Mouse (Mus musculus) hindbrain, embryonic 13.5 days (tissue): Measurements from ENCODE around the gene Znrf1. TPM values are rescaled to one million over a fixed set of nuclear protein-coding genes. Genes with fewer than 3 reads are reported as not detected.
"Not testable (repeated sequence)": the region's sequence is repeated elsewhere in the genome, so short reads cannot be mapped to it uniquely, and the experiment has no call there.

ENCODE experiments used
- ATAC-seq: fragments of 200-750 bp; cut with Nextera tagmentation; 2 replicates; pipeline ENCODE4 v1.8.0; 2017; ENCODE audit warnings: moderate TSS enrichment; ENCODE audit not compliant: low FRiP score
- H3K27ac ChIP-seq: fragments of 300-500 bp; sonication (generic); 2 replicates; pipeline ENCODE4 v1.5.1; 2015; ENCODE audit warnings: inconsistent platforms, mild to moderate bottlenecking, moderate library complexity
- H3K27me3 ChIP-seq: fragments of 300-500 bp; sonication (generic); 2 replicates; pipeline ENCODE4 v1.6.1; 2015; ENCODE audit warnings: mild to moderate bottlenecking, inconsistent platforms
- H3K36me3 ChIP-seq: fragments of 300-500 bp; sonication (generic); 2 replicates; pipeline ENCODE4 v1.6.1; 2015; ENCODE audit warnings: mild to moderate bottlenecking, inconsistent platforms
- H3K4me1 ChIP-seq: fragments of 300-500 bp; sonication (generic); replicated peaks from 2 replicates; pipeline ENCODE4 v1.6.1; 2015; ENCODE audit warnings: inconsistent platforms
- H3K4me2 ChIP-seq: fragments of 300-500 bp; sonication (generic); 2 replicates; pipeline ENCODE4 v1.6.1; 2015; ENCODE audit warnings: inconsistent platforms, mild to moderate bottlenecking, moderate library complexity
- H3K4me3 ChIP-seq: fragments of 300-500 bp; sonication (generic); 2 replicates; pipeline ENCODE4 v1.5.1; 2015; ENCODE audit warnings: mild to moderate bottlenecking, inconsistent platforms
- H3K9ac ChIP-seq: fragments of 300-500 bp; sonication (generic); 2 replicates; pipeline ENCODE4 v1.6.1; 2015; ENCODE audit warnings: mild to moderate bottlenecking, inconsistent platforms
- H3K9me3 ChIP-seq: fragments of 300-500 bp; sonication (generic); 2 replicates; pipeline ENCODE4 v1.6.1; 2016; ENCODE audit warnings: inconsistent platforms
- WGBS: fragments of 180-500 bp; shearing (Covaris S2); methylation state at CpG from one replicate; pipeline ENCODE4 v1.1.7; 2015; 5-methylcytosine and 5-hydroxymethylcytosine counted together
- polyA plus RNA-seq: library from polyadenylated mRNA; unstranded; fragments of >200 nt; fragmentation: Nextera tagmentation; extraction: Ambion mirVana; gene quantifications from 2 replicates; pipeline ENCODE4 v1.2.1, GENCODE M21; 2015

Gene Znrf1
- 77.3 and 80.0 TPM in 2 replicates for polyA plus RNA-seq

DNA sequence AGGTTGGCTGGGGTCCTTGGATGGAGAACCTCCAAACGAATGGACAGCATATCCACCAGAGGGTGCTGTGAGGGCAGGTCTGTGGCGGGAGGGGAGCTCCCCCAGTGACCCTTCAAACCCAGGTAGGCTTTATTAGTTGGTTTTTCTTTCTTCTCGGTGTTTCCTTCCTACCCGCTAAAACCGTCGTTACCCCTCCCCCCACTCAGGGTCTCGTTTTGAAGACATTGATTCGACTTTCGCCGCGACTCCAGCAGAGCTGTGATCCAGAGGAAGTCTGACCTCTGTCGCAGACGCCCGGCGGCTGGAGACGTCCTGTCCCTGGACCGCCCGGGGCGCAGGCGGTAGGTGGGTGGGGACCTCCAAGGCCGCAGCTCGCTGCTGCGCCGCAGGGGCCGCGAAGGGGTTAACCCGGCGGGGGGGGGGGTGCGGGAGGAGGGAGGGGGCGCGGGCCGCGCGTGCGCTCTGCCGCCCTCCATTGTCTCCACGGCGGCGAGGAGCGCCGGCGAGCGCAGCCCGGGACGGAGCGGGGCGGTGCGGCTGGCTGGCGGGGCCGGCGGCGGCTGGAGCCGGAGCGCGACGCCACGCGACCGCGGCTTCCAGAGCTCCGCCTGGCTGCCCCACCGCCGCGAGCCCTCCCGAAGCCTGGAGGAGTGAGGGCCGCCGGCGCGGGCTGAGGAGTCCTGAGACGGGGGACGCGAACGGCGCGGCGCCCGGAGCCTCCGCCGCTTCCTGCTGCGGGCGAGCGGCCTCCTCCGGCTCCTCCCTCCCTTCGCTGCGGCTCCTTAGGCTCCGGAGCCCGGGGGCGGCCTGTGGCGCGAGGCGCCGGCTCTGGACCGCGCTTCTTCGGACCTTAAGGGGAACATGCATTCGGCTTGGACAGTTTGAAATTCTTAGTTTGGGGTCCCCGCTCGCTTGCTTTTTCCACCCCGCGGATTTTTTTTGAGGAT, at the start of gene Znrf1:
Znrf1 (plus strand) TSS at position 67 of the 947 bp plus-strand sequence.
- Histone ChIP-seq H3K4me3 (peak within 1 kb of the TSS; percentile 99), H3K27me3 (no peaks in the 10 kb centered on the region), H3K36me3 (no peaks in the 10 kb centered on the region), H3K4me1 (peaks cover 36% of the 10 kb centered on the region), H3K4me2 (peak within 1 kb of the TSS; percentile 99), H3K27ac (peak within 1 kb of the TSS; percentile 98), H3K9me3 (no peaks in the 10 kb centered on the region), H3K9ac (peak within 1 kb of the TSS; percentile 98)
- peak; percentile 93 for ATAC-seq
- WGBS: under 1% methylated on average over 44 of the region's 100 CpGs

DNA sequence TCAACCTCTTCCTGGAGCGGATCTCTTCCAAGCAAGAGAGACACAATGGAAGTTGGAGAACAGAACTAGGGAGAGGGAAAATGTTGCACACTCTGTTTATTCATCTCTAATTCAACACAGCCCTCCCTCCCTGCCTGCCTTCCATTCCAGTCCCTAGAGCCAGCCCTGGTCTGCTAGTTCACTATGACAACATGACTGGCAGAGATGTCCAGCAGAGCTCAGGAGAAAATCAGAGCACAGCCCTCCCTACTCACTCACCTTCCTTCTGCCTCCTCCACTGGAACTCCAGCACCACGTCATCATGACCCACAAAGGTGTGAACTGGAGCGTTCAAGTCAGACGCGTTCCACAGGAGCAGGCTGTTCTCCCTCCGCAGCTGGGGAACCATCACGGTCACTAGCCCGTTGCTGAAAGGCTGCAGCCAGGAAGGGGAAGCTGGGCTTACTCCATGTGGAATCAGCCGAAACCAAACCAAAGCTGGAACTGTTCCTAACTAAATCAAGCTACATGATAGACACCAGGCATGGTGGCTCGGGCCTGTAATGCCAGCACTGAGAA, 45.8 kb upstream of the Znrf1 start:
- Histone ChIP-seq H3K4me1 (0 out of 2 replicates have a peak, but pooled peaks cover 9% of the 10 kb centered on the region), H3K9ac (no peak overlapping the region), H3K4me3 (no peak overlapping the region), H3K9me3 (no peaks in the 10 kb centered on the region), H3K4me2 (no peak overlapping the region), H3K27ac (no peak overlapping the region; the same call in 1 of the 2 replicates), H3K27me3 (no peaks in the 10 kb centered on the region), H3K36me3 (peaks cover 23% of the 10 kb centered on the region)
- WGBS: 85% methylated on average over 10 of the region's 10 CpGs
- no peak for ATAC-seq

DNA sequence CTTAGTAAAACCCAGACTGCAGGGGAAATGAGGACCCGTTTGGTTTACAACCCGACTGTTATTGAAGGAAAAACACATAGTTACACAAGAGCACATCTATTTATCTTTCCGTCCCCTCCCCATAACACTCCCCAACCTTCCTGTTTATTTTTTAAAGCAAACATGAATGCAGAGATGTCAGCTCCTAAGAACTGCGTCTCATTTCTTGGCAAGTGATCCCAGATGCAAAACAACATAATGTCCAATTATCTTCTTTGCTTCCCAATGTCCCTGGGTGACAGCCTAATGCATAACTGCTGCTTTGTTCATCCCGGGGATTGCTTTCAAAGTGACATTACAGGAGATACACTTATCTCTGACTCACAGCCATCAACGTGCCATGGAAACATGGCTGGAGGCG, 44.7 kb upstream of the Znrf1 start:
- 75% methylated on average over 7 of the region's 7 CpGs for WGBS
- Histone ChIP-seq H3K27ac (no peak overlapping the region), H3K36me3 (peaks cover 29% of the 10 kb centered on the region), H3K4me2 (no peak overlapping the region), H3K27me3 (no peaks in the 10 kb centered on the region), H3K9me3 (no peaks in the 10 kb centered on the region), H3K4me3 (no peak overlapping the region), H3K4me1 (0 out of 2 replicates have a peak, but pooled peaks cover 9% of the 10 kb centered on the region), H3K9ac (no peak overlapping the region)
- ATAC-seq: no peak

- no peak overlapping the region for H3K4me3 ChIP-seq
- no peak overlapping the region for H3K4me2 ChIP-seq
- no peaks in the 10 kb centered on the region for H3K27me3 ChIP-seq
- H3K4me1 ChIP-seq: 0 out of 2 replicates have a peak, but pooled peaks cover 9% of the 10 kb centered on the region
- no peaks in the 10 kb centered on the region for H3K9me3 ChIP-seq
- 87% methylated on average over 9 of the region's 9 CpGs for WGBS
- H3K27ac ChIP-seq: 0 out of 2 replicates have a peak overlapping the region, but pooled peaks have one; percentile 8
- no peak overlapping the region for H3K9ac ChIP-seq
- ATAC-seq: no peak
- peaks cover 30% of the 10 kb centered on the region for H3K36me3 ChIP-seq
Measured at GRCm38 (mm10) chr8:111492508-111492907, 43.4 kb upstream of the Znrf1 start.

GRCm38 (mm10) chr8:111493176-111493575, 42.7 kb upstream of the Znrf1 start:
- Histone ChIP-seq H3K9ac (no peak overlapping the region), H3K4me2 (no peak overlapping the region), H3K4me3 (no peak overlapping the region), H3K27me3 (no peaks in the 10 kb centered on the region), H3K9me3 (no peaks in the 10 kb centered on the region), H3K4me1 (0 out of 2 replicates have a peak, but pooled peaks cover 9% of the 10 kb centered on the region), H3K36me3 (peaks cover 37% of the 10 kb centered on the region), H3K27ac (no peak overlapping the region)
- ATAC-seq: no peak
- whole genome bisulfite sequencing: 97% methylated on average over 3 of the region's 3 CpGs

GRCm38 (mm10) chr8:111496326-111496725, 39.6 kb upstream of the Znrf1 start:
- 87% methylated on average over 7 of the region's 7 CpGs for WGBS
- Histone ChIP-seq H3K4me3 (no peak overlapping the region), H3K9me3 (no peaks in the 10 kb centered on the region), H3K36me3 (peaks cover 60% of the 10 kb centered on the region), H3K4me2 (no peak overlapping the region), H3K4me1 (0 out of 2 replicates have a peak, but pooled peaks cover 4% of the 10 kb centered on the region), H3K27ac (0 out of 2 replicates have a peak overlapping the region, but pooled peaks have one; percentile 2), H3K9ac (no peak overlapping the region), H3K27me3 (no peaks in the 10 kb centered on the region)
- ATAC-seq: no peak

DNA sequence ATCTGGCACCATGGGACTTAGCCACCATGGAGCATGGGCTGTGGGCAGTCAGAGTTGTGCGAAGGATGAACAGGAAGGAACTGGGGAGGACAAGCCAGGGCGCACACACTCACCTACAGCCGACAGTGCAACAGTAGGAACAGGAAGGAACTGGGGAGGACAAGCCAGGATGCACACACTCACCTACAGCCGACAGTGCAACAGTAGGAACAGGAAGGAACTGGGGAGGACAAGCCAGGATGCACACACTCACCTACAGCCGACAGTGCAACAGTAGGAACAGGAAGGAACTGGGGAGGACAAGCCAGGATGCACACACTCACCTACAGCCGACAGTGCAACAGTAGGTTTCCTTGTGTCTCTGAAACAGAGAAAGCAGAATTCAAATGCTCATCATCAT, 37.6 kb upstream of the Znrf1 start:
- not testable (repeated sequence) for H3K9ac ChIP-seq, H3K4me2 ChIP-seq, H3K9me3 ChIP-seq, H3K4me3 ChIP-seq, H3K27me3 ChIP-seq, ATAC-seq, H3K4me1 ChIP-seq, H3K27ac ChIP-seq
- 92% methylated on average over 6 of the region's 6 CpGs for WGBS
- H3K36me3 ChIP-seq: peaks cover 64% of the 10 kb centered on the region

- 68% methylated on average over 11 of the region's 11 CpGs for WGBS
- no peak for ATAC-seq
- Histone ChIP-seq H3K4me3 (no peak overlapping the region), H3K4me2 (no peak overlapping the region), H3K4me1 (no peaks in the 10 kb centered on the region), H3K27ac (no peak overlapping the region), H3K27me3 (no peaks in the 10 kb centered on the region), H3K9me3 (no peaks in the 10 kb centered on the region), H3K9ac (no peak overlapping the region), H3K36me3 (peaks cover 48% of the 10 kb centered on the region)
Measured at GRCm38 (mm10) chr8:111501724-111502464, 34.0 kb upstream of the Znrf1 start.

DNA sequence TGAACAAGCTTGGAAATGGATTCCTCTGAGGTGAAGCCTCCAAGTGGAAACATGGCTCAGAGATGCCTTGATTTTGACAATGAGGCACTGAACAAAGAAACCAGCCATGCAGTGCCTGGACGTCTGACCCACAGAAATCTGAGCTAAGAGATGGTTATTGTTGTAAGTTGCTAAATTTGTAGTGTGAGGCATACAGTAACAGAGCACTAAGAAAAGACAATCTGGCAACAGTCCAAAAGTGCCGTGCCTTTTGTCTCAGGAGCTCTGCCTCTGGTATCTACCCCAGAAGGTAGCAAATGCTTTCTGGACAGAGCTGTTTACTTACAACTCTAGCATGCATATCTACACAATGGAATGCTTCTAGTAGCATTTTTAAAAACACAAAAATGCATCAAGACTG, 27.3 kb upstream of the Znrf1 start:
- peaks cover 10% of the 10 kb centered on the region for H3K4me1 ChIP-seq
- H3K27ac ChIP-seq: peak overlapping the region; percentile 32; the same call in 1 of the 2 replicates
- no peaks in the 10 kb centered on the region for H3K9me3 ChIP-seq
- no peak for ATAC-seq
- peaks cover 9% of the 10 kb centered on the region for H3K36me3 ChIP-seq
- WGBS: 31% methylated on average over 2 of the region's 2 CpGs
- H3K4me3 ChIP-seq: no peak overlapping the region
- no peak overlapping the region for H3K4me2 ChIP-seq
- no peaks in the 10 kb centered on the region for H3K27me3 ChIP-seq
- no peak overlapping the region for H3K9ac ChIP-seq

- Histone ChIP-seq H3K27ac (no peak overlapping the region), H3K9ac (no peak overlapping the region), H3K4me3 (no peak overlapping the region), H3K27me3 (no peaks in the 10 kb centered on the region), H3K36me3 (peaks cover 2% of the 10 kb centered on the region), H3K4me1 (peaks cover 10% of the 10 kb centered on the region), H3K4me2 (no peak overlapping the region), H3K9me3 (no peaks in the 10 kb centered on the region)
- ATAC-seq: no peak
- 83% methylated on average over 11 of the region's 11 CpGs for WGBS
Measured at GRCm38 (mm10) chr8:111509278-111509677, 26.6 kb upstream of the Znrf1 start.

- WGBS: 72% methylated on average over 4 of the region's 4 CpGs
- no peak for ATAC-seq
- no peaks in the 10 kb centered on the region for H3K27me3 ChIP-seq
- peaks cover 10% of the 10 kb centered on the region for H3K4me1 ChIP-seq
- no peak overlapping the region for H3K9ac ChIP-seq
- no peak overlapping the region for H3K27ac ChIP-seq
- no peak overlapping the region for H3K4me3 ChIP-seq
- no peaks in the 10 kb centered on the region for H3K9me3 ChIP-seq
- H3K36me3 ChIP-seq: no peaks in the 10 kb centered on the region
- H3K4me2 ChIP-seq: no peak overlapping the region
Measured at GRCm38 (mm10) chr8:111510401-111510800, 25.5 kb upstream of the Znrf1 start.

DNA sequence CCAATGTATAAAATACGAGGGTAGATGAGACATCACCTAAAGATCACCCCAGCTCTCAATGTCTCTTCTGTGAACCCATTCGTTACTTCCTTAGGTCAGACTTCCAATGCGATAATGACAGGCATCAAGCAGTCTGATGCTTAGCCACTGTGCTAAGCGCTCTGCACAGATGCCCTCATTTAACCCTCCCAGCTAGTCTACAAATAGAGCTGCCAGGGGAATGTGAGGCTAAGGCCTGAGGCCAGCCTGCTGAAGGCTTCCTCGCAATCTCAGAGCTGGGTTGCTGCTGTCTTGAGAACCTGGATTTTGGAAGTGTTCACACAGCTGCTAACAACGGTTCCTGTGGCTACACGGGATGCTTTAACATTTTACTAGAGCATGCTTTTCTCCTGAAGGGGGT, 23.0 kb upstream of the Znrf1 start:
- 80% methylated on average over 7 of the region's 7 CpGs for WGBS
- no peaks in the 10 kb centered on the region for H3K36me3 ChIP-seq
- H3K9ac ChIP-seq: peak overlapping the region; percentile 55; the same call in 1 of the 2 replicates
- H3K9me3 ChIP-seq: no peaks in the 10 kb centered on the region
- no peak overlapping the region for H3K4me2 ChIP-seq
- H3K27me3 ChIP-seq: no peaks in the 10 kb centered on the region
- no peak overlapping the region for H3K27ac ChIP-seq
- H3K4me1 ChIP-seq: peaks cover 10% of the 10 kb centered on the region
- no peak for ATAC-seq
- no peak overlapping the region for H3K4me3 ChIP-seq
